Mouse (Mus musculus) layer of hippocampus, adult 11-12 months (tissue): ENCODE data around the gene Sox6.

Experiments used
- DNase-seq: peaks from one replicate; pipeline ENCODE4 v3.0.0; 2022; ENCODE audit warnings: low spot score

Gene Sox6

GRCm38 (mm10) chr7:115550197-115550804, 488.3 kb downstream of the Sox6 start:
- DNase-seq = no peak

GRCm38 (mm10) chr7:115549670-115550069, 488.9 kb downstream of the Sox6 start:
- no peak for DNase-seq

DNA sequence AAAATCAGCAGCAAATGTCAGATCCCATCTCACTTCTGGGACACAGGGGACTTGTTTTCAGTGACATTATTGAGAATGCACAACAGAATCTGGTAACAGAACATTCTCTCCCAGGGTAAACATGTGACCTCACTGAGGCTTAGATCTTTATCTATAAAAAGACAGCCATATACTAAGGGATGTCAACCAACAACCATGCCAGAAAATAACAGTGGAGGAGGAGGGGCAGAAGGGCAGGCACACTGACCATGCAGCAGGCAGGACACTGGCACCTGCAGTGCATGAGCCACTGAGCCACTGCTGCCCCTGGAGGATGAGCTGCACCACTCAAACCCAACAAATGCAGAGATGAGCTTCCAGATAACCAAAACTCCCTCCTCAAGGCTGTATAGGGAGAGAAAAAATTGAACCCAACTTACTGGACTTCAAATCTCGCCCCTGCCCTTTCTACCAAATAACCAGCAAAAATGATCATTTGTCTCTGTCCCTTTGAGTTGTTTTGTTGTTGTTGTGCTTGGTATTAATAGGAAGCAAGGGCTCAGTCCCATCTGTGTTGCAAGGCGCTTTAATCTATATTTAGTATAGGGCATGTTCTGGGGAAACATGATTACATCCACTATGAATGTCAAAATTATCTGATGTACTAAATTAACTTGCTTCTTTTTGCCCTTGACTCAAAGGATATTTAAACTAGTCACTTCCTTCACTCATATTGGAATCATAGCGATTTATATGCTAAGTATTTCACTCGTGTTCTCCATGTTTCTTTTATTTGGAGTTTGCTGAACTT, 492.8 kb downstream of the Sox6 start:
- no peak for DNase-seq

DNA sequence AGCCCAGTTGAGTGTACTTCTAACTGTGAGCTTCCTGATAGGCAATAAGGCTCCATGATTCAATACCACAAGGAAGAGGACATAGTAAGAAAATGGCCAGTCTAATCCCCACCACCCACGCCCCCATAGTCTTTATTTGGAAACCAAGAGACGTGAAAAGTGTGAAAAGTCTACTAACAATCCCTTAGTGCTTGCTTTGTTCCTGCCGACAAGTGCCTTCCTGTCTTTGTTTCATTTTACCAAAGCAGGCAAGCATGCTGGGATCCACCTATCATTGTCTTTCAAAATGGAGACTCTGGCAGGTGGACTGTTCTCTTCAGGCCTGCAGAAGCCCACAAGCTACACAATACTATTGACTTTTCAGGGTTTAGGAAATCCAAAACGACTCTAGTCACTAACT, 495.0 kb downstream of the Sox6 start:
- no peak for DNase-seq

DNA sequence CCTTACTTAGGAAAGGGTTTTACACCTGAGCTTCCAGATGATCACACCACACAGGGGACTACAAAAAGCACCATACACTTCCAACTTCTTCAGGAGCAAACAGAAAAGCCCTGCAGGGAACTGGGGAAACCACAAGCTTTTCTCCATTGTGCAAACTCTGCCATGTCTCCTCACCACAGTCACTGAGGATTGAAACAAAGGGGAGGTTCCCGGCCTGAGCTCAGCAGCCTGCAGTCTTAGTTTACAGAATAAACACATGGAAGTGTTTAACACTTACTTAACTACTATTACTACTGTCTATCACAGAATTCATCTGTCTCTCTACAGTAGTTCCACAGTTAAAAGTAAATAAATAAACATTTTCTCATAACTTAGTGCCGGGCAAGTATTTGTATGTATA, 498.3 kb downstream of the Sox6 start:
- DNase-seq = no peak

GRCm38 (mm10) chr7:115539003-115539402, 499.6 kb downstream of the Sox6 start:
- DNase-seq = no peak

DNA sequence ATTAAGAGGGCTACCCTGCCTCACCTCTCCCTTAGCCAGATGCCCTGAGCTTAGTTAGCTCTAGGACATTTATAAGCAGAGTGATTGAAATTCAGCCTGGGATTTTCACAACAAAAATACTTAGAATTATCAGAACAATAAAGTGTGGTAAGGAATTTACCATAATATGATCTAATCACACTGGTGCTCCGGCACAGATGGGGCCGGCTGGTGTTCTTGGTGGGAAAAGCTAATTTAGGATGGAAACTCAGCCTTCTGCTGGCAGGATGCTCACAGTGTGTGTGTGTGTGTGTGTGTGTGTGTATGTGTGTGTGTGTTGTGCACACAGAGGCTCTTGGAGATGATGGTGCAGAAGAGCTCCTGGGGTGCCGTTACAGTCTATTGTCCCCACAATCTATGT, 501.0 kb downstream of the Sox6 start:
- DNase-seq = peak; percentile 17

DNA sequence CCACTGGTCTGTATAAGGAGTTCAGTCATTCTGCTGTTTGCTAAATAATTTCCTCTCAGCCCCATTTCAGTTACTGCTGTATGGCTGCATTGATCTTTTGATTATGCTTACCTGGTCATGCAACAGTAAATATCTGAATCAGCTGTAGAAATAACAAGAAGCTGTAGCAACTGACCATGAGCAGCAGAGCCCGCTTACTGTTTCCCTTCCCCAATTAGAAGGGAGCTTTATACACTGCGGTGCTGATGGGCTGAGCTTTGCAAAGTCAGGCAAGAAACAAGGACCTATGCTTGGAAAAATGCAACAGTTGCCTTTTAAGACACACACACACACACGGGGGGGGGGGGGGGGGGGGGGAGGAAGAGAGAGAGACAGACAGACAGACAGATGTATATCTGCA, 502.1 kb downstream of the Sox6 start:
- DNase-seq = no peak

- DNase-seq = no peak
Measured at GRCm38 (mm10) chr7:115531875-115532274, 506.7 kb downstream of the Sox6 start.

GRCm38 (mm10) chr7:115531217-115531616, 507.4 kb downstream of the Sox6 start:
- DNase-seq = no peak

GRCm38 (mm10) chr7:115517701-115518100, 520.9 kb downstream of the Sox6 start:
- no peak for DNase-seq

- no peak for DNase-seq
Measured at GRCm38 (mm10) chr7:115513681-115514080, 524.9 kb downstream of the Sox6 start.

- no peak for DNase-seq
Measured at GRCm38 (mm10) chr7:115511777-115512176, 526.8 kb downstream of the Sox6 start.

- no peak for DNase-seq
Measured at GRCm38 (mm10) chr7:115511091-115511490, 527.5 kb downstream of the Sox6 start.

DNA sequence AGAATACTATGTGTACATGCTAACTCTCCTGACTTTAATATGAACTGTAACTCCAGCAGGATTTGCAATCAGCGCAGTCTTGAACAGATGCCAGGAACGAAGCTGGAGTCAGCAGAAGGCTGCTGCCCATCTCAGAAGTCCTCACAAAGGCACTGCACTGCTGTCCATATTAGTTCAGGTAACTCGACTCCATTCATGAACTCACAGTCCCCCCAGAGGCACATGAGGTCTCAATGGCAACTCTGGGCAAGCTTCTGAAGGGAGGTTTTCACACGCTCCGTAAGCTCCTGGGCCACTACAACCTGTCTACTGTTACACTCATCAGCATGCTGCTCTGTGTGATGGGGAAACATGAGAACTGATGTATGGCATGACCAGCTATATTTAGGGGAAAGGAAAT, 528.6 kb downstream of the Sox6 start:
- no peak for DNase-seq

GRCm38 (mm10) chr7:115506385-115506784, 532.2 kb downstream of the Sox6 start:
- no peak for DNase-seq

DNA sequence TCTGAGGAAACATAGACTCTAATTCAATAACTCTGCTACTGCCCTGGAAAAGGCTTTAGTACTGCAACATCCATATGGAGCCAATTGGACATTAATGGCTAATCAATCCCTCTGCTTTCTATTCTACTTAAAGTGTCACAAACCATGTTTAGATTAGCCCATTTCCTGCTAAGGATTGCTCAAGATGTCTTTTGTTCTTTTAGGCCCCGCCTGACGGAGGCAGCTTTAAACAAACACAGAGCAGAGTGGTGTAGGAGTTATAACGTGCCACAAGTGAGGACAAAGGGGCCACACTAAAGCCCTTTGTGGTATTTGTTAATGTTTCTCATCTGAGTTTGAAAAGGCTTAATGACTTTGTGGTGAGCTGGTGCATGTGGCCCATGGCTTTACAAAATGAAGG, 537.1 kb downstream of the Sox6 start:
- no peak for DNase-seq

- DNase-seq = no peak
Measured at GRCm38 (mm10) chr7:115500825-115501224, 537.8 kb downstream of the Sox6 start.

GRCm38 (mm10) chr7:115500170-115500569, 538.4 kb downstream of the Sox6 start:
- no peak for DNase-seq

DNA sequence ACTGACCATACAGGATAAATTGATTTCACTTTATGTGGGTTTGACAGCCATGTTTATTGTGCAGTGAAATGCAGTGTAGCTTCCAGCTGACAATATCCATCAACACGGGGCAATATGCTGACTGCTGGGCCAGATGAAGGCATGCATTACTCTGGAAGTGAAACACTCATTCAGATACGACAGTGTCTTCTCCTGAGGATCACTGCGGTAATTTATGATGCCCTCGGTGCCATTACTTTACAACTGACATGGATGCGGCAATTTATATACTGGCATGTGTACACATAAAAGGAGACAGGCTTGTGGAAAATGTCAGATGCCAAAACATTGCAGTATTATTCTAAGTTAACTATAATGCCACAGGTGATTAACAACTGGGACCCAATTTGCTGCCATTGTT, 546.9 kb downstream of the Sox6 start:
- DNase-seq = no peak

GRCm38 (mm10) chr7:115489608-115490007, 549.0 kb downstream of the Sox6 start:
- peak; percentile 8 for DNase-seq

- DNase-seq = no peak
Measured at GRCm38 (mm10) chr7:115486431-115486830, 552.2 kb downstream of the Sox6 start.

DNA sequence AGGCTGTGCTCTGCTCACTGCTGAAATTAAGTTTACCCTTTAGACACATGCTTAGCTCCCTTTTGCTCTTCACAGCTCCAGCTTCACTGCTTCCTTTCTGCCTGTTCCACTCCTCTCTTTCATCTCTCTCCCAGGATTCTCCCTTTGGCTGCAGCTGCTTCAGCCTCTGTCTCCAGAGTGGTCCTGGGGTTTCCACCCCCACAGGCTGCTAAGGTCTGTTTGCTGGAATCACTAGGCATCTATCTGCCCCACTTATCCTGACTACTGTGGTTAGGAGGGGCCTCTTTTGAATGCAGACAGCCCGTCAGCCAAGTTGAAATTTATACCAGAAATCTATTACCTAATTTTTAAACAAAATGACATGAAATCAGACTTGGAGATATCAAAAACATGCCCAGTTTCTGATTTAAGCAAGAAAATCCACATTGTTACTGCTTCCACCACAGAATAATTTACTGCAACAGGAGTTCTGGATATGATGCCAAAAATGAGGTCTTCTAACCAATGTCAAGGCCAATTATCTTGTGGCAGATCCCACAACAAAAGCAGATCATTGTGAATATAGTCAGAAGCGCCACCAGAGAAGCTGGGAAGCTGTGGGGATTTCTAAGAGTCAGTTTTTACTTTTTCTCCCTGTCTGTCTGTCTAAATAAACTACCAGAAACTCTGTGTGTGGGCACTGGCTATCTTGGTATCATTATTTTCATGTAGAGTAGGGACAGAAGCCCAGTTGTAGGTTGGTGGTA, 552.8 kb downstream of the Sox6 start:
- no peak for DNase-seq
